Mouse (Mus musculus) heart, adult 2 months (tissue): ENCODE results near the gene Oasl1. TPM values are rescaled to one million over a fixed set of nuclear protein-coding genes. Genes with fewer than 3 reads are reported as not detected.
"Not testable (repeated sequence)": the region's sequence is repeated elsewhere in the genome, so short reads cannot be mapped to it uniquely, and the experiment has no call there.

Source experiments
- DNase-seq, 2 experiments: peaks; one replicate each; pipeline ENCODE4 v3.0.0; 2021
- H3K27ac ChIP-seq: fragments of 200-600 bp; 2 replicates; pipeline ENCODE4 v1.8.1; 2022
- H3K27me3 ChIP-seq: fragments of 200-500 bp; 2 replicates; pipeline ENCODE4 v1.6.1; 2012; ENCODE audit warnings: mild to moderate bottlenecking, low read length, inconsistent platforms, mixed read lengths; ENCODE audit not compliant: control insufficient read depth, insufficient read depth
- H3K36me3 ChIP-seq: fragments of 200-500 bp; 2 replicates; pipeline ENCODE4 v1.6.1; 2012; ENCODE audit warnings: low read length, inconsistent platforms; ENCODE audit not compliant: control insufficient read depth, insufficient read depth
- H3K4me1 ChIP-seq: fragments of 200-500 bp; 2 replicates; pipeline ENCODE4 v1.6.1; 2011; ENCODE audit warnings: low read length; ENCODE audit not compliant: control insufficient read depth, insufficient read depth
- H3K4me3 ChIP-seq: fragments of 200-600 bp; 2 replicates; pipeline ENCODE4 v1.8.1; 2022
- H3K79me2 ChIP-seq: fragments of 200-500 bp; replicated peaks from 2 replicates; pipeline ENCODE4 v1.6.1; 2012; ENCODE audit warnings: mild to moderate bottlenecking, inconsistent platforms, low read length, moderate library complexity, mixed read lengths; ENCODE audit not compliant: control insufficient read depth, insufficient read depth
- H3K9ac ChIP-seq: fragments of 200-500 bp; 2 replicates; pipeline ENCODE4 v1.6.1; 2012; ENCODE audit warnings: low read depth, mild to moderate bottlenecking, control low read depth, inconsistent platforms, low read length, mixed read lengths
- CTCF ChIP-seq: fragments of 200-600 bp; IDR thresholded peaks from 2 replicates; pipeline ENCODE4 v1.8.1; 2022; ENCODE audit warnings: antibody characterized with exemption, mild to moderate bottlenecking, moderate library complexity
- EP300 ChIP-seq: fragments of 200-500 bp; IDR thresholded peaks from 2 replicates; pipeline ENCODE4 v1.6.1; 2011; ENCODE audit warnings: low read depth, low read length, control low read depth; ENCODE audit not compliant: insufficient read depth
- POLR2A ChIP-seq: fragments of 200-500 bp; IDR thresholded peaks from 2 replicates; pipeline ENCODE4 v1.6.1; 2011; ENCODE audit warnings: mild to moderate bottlenecking, low read depth, low read length, control low read depth; ENCODE audit not compliant: insufficient read depth
- WGBS: fragments of 180-500 bp; shearing (Covaris S2); methylation state at CpG from one replicate; pipeline ENCODE4 v1.1.7; 2018; 5-methylcytosine and 5-hydroxymethylcytosine counted together
- intact Hi-C: fragments of 180-260 bp; cut with DNase I; formaldehyde crosslinking; loops from one replicate; pipeline ENCODE4 v1.15.1; 2025
- long read RNA-seq: library from polyadenylated mRNA; stranded (forward); transcript quantifications from one replicate; pipeline ENCODE4 v2.0.0, GENCODE M21; 2021
- polyA plus RNA-seq: library from polyadenylated mRNA; depleted of rRNA; stranded (reverse); fragments of >200 nt; gene quantifications from 2 replicates; pipeline ENCODE4 v1.2.3, GENCODE M21; 2012; rRNA removed
- total RNA-seq, 2 experiments: library from RNA; stranded (reverse); gene quantifications; 2 replicates each; pipeline ENCODE4 v1.2.3; 2021

Gene Oasl1
- total RNA-seq = 1 to 10 TPM in 1 of 2 experiments, under 1 TPM in 1; 0.91 to 1.0 TPM
- 1.5 and 2.0 TPM in 2 replicates for polyA plus RNA-seq
- long read RNA-seq = 0 reads

DNA sequence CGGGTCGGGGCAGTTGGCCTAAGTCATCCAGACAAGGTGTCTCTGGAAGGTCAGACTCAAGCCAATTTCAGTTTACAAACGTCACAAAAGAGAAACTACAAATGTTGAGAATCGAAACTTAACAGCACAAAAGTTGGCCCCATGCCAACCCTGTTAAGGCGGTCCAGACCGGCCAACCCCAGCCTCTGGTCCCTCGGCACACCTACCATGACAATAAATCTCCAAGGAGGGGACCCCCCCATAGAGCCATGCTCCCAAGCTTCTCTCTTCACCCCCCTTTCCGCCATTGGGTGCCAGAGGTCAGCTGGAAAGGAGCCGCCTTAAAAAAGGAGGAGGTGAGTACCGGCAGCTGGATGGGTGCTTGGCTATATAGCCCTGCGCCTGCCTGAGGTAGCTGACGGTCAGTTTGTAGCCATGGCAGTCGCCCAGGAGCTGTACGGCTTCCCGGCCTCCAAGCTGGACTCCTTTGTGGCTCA is at the start of gene Oasl1:
TSS of gene Oasl1 (plus strand) at position 243 of the 476 bp plus-strand sequence.
- H3K79me2 ChIP-seq = no peaks in the 10 kb centered on the region
- DNase-seq = peak; percentile 67 to 74
- peak within 1 kb of the TSS; percentile 72 for H3K9ac ChIP-seq
- H3K36me3 ChIP-seq = no peaks in the 10 kb centered on the region
- peaks cover 5% of the 10 kb centered on the region; the same call in 1 of the 2 replicates for H3K4me1 ChIP-seq
- no peak; the same call in 1 of the 2 replicates for TF ChIP-seq POLR2A
- TF ChIP-seq EP300 = no peak
- TF ChIP-seq CTCF = no peak
- peak within 1 kb of the TSS; percentile 55 for H3K4me3 ChIP-seq
- H3K27ac ChIP-seq = peak within 1 kb of the TSS; percentile 47
- intact Hi-C loops = loop anchor here (5.0 kb wide), 1 partner anchor 1731 kb away; no protein-coding TSS in a partner anchor
- H3K27me3 ChIP-seq = no peaks in the 10 kb centered on the region
- 11% methylated on average over 15 of the region's 15 CpGs for WGBS

DNA sequence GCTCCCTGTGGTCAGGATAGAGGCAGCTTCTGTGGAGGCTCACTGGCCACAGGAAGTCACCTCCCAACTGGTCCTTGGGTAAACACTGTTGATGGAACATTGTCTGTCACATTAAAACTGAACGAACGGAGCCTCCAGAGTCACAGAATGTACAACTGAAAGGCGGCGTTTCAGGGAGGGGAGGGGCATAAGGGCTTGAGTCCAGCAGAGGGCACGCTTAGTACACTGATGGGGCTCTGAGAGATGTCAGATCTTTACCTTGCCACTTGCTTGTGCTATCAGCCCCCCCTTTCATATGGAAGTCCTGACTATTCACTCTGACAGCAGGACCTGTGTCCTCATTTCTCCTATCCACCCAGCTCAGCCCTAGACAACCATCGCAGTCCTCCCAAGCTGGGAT is 47.2 kb upstream of the Oasl1 start:
- WGBS = 27% methylated on average over 6 of the region's 6 CpGs
- H3K27ac ChIP-seq = no peak overlapping the region
- TF ChIP-seq EP300 (no peak), CTCF (peak; percentile 57)
- H3K27me3 ChIP-seq = peaks cover 1% of the 10 kb centered on the region; the same call in 1 of the 2 replicates
- intact Hi-C loops = no loop called here
- no peaks in the 10 kb centered on the region for H3K79me2 ChIP-seq
- no peaks in the 10 kb centered on the region for H3K36me3 ChIP-seq
- DNase-seq = no peak
- no peaks in the 10 kb centered on the region for H3K4me1 ChIP-seq
- no peak overlapping the region for H3K4me3 ChIP-seq
- H3K9ac ChIP-seq = no peak overlapping the region

DNA sequence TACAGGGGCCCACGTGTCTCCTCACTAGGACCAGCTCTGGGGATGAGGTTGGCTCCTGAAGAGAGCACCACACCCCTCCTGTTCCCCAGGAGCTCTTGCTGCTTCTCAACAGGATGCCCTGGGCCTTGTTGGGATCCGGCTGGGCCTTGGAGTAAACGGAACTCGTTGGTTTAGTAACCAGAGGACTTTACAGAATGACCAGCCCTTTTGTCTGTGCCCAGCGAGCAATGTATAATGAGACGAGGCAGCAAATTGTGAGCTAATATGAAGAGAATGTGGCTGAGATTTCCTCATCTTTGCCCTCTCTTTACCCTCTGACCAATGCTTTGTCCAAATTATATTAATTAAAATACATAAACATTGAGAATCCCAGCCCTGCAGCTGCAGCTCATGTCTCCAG is 46.7 kb upstream of the Oasl1 start:
- 68% methylated on average over 6 of the region's 6 CpGs for WGBS
- DNase-seq = no peak

DNA sequence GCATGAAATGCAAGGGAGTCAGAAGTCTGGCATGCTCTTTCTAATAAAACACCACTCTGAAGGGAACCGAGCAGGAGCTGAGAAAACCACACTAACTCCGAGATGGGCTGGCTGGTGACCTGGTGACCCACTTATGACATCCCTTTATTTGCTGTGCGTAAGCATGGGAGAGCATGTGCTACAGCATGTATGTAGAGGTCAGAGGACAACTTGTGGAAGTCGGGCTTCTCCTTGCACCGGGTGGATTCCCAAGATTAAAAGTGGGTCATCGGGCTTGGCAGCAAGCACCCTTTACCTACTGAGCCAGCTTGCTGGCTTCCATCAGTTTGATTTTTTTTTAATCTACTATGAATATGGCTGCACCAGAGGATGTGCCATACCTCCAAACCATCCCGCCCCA is 45.6 kb upstream of the Oasl1 start:
- TF ChIP-seq POLR2A = no peak
- no peak for TF ChIP-seq CTCF
- TF ChIP-seq EP300 = no peak
- Histone ChIP-seq H3K9ac (no peak overlapping the region), H3K79me2 (no peaks in the 10 kb centered on the region), H3K27ac (no peak overlapping the region), H3K4me3 (no peak overlapping the region), H3K4me1 (no peaks in the 10 kb centered on the region), H3K36me3 (no peaks in the 10 kb centered on the region), H3K27me3 (peaks cover 1% of the 10 kb centered on the region; the same call in 1 of the 2 replicates)
- DNase-seq = no peak
- 82% methylated on average over 7 of the region's 7 CpGs for WGBS
- intact Hi-C loops = no loop called here

More for the DNA sequence above, 46.7 kb upstream of the Oasl1 start:
- TF ChIP-seq CTCF = no peak
- TF ChIP-seq POLR2A = no peak
- no peak for TF ChIP-seq EP300
- no peaks in the 10 kb centered on the region for H3K36me3 ChIP-seq
- H3K4me3 ChIP-seq = no peak overlapping the region
- peaks cover 1% of the 10 kb centered on the region; the same call in 1 of the 2 replicates for H3K27me3 ChIP-seq
- H3K27ac ChIP-seq = no peak overlapping the region
- H3K79me2 ChIP-seq = no peaks in the 10 kb centered on the region
- intact Hi-C loops = no loop called here
- H3K9ac ChIP-seq = no peak overlapping the region
- H3K4me1 ChIP-seq = no peaks in the 10 kb centered on the region

DNA sequence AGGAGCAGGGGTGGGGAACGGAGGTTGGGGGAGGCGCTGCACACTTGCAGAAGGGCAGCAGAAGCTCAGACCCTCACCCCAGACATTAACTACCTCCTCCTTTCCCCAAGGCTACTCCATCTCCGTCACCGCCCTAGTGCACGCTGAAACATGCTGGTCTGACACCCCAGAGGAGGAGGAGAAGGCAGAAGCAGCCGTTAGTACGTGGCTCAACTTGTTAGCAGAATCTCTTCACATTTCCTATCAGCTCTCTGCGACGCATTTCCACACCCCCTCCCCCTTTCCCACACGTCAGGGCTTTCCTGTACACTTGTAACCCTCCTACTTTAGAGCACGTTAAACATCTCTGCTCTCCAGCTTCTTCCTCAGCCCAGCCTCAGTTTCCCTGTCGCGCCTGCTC is 43.6 kb upstream of the Oasl1 start:
- Histone ChIP-seq H3K36me3 (no peaks in the 10 kb centered on the region), H3K4me1 (no peaks in the 10 kb centered on the region), H3K9ac (no peak overlapping the region), H3K27me3 (no peaks in the 10 kb centered on the region; the same call in 1 of the 2 replicates), H3K4me3 (no peak overlapping the region), H3K79me2 (no peaks in the 10 kb centered on the region), H3K27ac (no peak overlapping the region)
- no peak for DNase-seq
- WGBS = 37% methylated on average over 13 of the region's 13 CpGs
- TF ChIP-seq POLR2A (no peak), EP300 (no peak), CTCF (no peak)
- intact Hi-C loops = no loop called here

DNA sequence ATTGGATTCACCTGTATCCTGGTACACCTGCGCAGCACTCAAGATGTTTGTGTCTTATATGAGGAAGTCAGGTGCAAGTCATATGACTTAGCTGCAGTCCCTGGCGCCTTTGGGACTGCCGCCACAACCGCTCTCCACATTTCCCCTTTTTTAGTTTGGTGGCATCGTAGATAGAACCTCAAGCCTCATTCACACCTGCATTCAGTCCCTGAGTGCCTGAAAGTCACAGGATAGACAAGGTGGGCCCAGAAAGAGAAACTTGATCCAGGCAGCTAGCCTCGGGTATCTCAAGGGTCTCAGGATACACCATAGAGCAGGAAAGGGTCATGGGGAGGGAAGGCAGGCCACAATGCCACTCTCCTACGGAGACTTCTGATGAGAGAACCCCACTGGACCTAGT is 40.7 kb upstream of the Oasl1 start:
- WGBS = 72% methylated on average over 7 of the region's 7 CpGs

More for the DNA sequence above, 40.7 kb upstream of the Oasl1 start:
- DNase-seq, H3K4me1 ChIP-seq, H3K27me3 ChIP-seq, H3K9ac ChIP-seq, H3K27ac ChIP-seq, intact Hi-C loops, H3K36me3 ChIP-seq, H3K4me3 ChIP-seq, H3K79me2 ChIP-seq: not testable (repeated sequence)
